Mouse (Mus musculus): ENCODE measurements at regions not wholly inside any gene's neighbourhood (a gene's known extent, or its start where the extent isn't known, plus 50 kb on each side); places are given as distances from the start of the nearest gene placed in this dataset.

GRCm38 (mm10) chr2:134419581-134419980 lies 134.6 kb downstream of the Hao1 start:
- DNase-seq (ENCODE audit: low read depth, low spot score) = no peak

DNA sequence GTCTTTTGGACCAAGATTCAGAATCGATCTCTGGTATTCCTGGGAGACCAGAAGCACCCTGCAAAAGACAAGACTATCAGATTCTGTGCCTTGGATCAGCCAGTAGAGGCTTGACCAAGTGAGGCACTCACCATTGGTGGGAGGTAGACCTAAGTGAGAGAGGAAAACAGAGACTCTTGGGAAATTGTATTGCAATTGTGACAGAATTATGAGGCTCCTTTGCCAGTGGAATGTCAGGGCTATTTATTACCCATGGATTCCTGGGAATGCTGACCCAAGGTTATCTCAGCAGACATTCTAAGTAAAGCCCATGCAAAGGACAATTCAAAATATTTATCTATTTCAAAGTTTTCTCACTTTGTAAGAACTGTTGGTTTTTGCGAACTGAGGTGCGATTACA lies 154.6 kb downstream of the Hao1 start:
- DNase-seq (ENCODE audit: low read depth, low spot score) = no peak

GRCm38 (mm10) chr2:134393421-134393820 lies 160.7 kb downstream of the Hao1 start:
- no peak for DNase-seq (ENCODE audit: low read depth, low spot score)

DNA sequence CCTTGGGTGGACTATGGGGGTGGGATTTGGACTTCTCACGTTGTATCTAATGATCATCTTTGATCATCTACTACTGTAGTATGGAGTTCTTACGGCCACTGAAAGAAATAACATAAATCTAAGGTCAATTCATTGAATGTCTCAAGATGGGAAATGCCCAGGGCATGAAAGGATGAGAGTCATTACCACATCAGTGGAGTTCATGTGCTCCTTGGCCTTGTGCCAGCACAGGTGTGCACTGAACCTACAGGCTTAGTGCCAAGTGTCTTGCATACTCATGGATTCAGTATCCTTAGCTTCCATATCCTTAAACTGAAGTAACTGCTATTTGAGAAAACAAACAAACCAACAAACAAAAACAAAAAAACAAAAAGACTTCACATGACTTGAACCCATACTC lies 179.1 kb downstream of the Hao1 start:
- DNase-seq (ENCODE audit: low read depth, low spot score) = no peak

DNA sequence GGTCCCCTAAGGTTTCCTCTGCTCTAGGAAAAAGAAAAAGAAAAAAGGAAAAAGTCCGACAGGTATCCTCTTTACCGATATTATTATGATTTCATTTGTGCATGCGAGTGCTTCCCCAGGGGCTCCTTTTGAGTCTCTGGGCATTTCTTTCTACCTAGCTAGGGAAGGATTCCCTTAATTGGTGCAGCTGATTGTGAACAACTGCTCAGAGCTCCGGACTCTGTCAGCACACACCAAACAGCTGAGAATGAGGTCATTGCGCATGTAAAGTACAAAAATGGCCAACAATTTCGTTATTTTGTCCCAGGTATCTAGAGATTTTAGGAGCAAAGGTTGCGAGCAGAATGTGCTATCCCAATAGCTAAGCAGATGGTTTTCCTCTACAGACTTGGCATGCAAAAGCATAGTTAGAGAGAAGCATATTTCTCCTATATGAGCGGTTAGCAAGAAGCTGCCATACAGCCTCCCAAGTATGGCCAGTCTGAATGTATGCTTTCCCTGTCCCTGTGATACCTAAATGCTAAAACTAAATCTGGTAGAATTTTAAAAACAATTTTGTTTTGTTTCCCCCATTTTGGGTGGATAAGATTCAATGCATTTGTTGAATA lies 203.2 kb downstream of the Hao1 start:
- no peak for DNase-seq (ENCODE audit: low read depth, low spot score)

DNA sequence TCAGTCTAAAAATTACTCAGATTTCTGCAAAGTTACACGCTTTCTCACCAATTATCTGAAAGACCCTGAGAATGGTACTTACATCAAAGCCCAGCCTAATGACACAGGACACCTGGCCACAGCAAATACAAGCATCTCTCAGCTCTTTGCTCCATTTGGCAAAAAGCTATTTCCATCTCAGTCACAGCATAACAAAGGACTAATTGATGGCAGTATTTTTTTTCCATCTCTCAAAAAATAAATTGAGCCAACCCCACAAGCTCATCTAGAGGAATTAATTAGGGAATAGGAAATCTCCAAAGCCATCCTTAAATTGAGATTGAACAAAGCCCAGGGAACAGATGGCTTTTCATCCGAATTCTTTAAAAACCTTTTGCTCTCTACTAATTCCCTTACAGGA lies 203.7 kb downstream of the Hao1 start:
- no peak for DNase-seq (ENCODE audit: low read depth, low spot score)

GRCm38 (mm10) chr2:134342515-134343140 lies 211.5 kb downstream of the Hao1 start:
- no peak for DNase-seq (ENCODE audit: low read depth, low spot score)

DNA sequence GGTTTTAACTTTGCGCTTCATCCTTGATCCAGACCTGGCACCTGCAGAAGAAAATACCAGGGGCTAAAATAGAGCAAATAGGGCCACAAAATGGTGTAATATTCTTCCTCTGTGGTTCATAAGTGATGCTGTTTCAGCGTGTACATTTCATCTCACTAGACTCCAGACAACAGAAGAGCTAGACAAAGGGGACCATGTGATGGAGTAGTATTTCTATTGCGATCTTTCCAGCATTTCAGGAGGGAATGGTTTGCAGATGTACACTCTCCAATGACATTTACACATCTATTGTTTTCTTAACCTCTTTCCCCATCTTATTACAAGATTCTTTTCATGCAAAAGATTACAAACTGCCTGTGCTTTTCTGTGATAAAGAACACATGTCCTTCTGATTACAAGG lies 246.1 kb downstream of the Hao1 start:
- DNase-seq (ENCODE audit: low read depth, low spot score) = no peak

DNA sequence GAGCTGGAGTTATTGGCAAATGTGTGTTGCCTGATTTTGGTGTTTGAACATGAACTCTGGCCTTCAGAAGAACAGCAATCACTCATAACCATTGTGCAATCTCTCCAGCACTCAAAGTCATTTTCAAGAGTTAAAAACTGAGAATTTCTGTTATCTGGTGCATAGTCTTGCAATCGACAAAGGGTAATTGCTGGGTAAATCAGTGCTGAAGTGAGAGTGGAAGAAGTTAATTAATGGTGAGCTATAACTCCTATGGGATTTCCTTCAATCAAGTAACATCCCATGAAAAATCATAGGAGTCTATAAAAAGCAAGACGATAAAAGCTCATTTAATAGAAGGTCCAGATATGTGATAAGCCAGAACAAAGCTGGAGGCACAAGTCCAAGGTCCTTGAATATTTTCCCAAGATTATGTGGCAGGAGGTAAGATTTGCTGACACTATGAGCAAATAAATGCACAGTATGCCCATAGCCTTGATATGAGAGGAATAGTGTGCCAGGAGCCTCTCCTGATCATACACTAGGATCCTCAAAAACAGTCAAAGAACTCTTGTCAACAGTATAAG lies 264.0 kb downstream of the Hao1 start:
- DNase-seq (ENCODE audit: low read depth, low spot score) = no peak

GRCm38 (mm10) chr2:134275881-134276280 lies 278.3 kb downstream of the Hao1 start:
- no peak for DNase-seq (ENCODE audit: low read depth, low spot score)

- peak; percentile 9 for DNase-seq (ENCODE audit: low read depth, low spot score)
These were observed 285.7 kb downstream of the Hao1 start for GRCm38 (mm10) chr2:134268466-134268865.
